Mouse (Mus musculus): Measurements from ENCODE around the gene Zfp524.

GRCm38 (mm10) chr7:5064886-5065285 lies 50.7 kb downstream of the Zfp524 start:
- TF ChIP-seq CTCF (IDR thresholded peaks at IDR 0.05) (no peak), POLR2A (IDR thresholded peaks at IDR 0.05; ENCODE audit: insufficient read depth, low read depth, low read length) (no peak)

Data from heart, adult 2 months (tissue).